Mouse (Mus musculus): ENCODE data around the gene Tcf12. TPM values are rescaled to one million over a fixed set of nuclear protein-coding genes. Genes with fewer than 3 reads are reported as not detected.

Tcf12 gene
- total RNA-seq (2021) = 10 to 100 TPM; 41.0 to 50.0 TPM

DNA sequence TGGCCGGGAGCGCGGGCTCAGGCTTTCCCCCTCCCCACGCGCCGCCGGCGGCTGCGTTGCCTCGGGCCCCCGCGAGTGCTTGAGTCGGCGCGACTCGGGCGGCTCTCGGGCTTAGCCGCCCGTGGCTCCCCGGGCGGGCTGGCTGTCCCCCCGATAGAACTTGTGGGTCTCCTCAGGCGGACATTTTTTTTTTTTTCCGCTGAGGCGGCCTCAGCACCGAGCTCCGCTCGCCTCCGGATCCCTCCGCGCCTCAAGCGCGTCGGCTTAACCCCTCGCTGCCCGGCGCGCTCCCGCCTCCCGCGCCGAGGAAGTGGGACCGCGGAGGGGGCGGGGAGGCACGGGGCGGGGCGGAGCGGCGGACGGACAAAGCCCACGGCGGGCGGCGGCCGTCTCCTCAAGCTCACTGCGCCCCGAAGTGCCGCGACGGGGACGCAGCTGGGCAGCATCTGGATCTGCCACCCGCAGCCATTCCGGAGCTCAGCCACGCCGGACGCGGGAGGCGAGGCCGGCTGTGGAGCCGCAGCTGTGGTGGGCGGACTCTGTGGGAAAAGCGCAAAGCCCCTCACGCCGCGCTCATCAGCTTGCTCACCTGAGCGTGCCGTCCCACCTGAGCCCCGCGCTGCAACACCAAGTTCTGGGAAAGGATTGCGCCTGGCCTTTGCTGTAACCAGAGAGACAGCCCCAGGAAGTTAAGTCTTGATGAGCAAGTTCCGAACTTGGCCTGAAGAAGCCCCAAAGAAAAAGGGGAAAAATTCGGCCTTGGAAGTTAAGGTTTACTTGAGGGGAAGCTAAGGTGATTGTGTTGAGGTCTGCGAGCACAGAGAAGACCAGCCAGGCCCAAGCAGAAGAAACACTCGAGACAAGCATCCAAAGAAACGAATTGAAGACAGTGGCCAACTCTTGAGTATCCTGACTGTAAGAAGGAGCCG, at the start of gene Tcf12:
Gene Tcf12, minus strand, starts transcription at position 250 of the 929 bp plus-strand sequence.
- intact Hi-C loops (cut with DNase I) = loop anchor here (2.0 to 10.0 kb wide), 3 partner anchors 21 to 280 kb away; partner anchors contain the start of gene Zfp280d
- peak; percentile 81 to 95 for DNase-seq (ENCODE audit: extremely low spot score in 1 of 2, low spot score in 2 of 2)

DNA sequence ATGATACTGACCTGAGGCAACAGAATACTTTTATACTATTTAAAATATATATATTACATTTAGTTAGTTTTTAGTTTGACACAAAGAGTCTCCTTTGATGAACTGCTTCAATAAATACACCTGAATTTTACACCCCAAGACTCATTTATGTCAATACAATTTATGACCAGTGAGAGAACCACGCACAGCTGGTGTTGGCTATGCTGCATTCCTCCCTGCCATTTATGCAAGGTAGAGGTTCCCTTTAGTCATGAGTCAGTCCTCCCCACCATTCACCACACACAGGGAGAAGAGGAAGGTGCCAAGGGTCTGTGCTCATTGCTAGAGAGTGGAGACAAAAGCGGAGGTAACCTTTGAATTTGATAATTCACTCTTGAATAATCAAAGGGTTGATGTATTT, 46.7 kb upstream of the Tcf12 start:
- intact Hi-C loops (cut with DNase I) = no loop called here
- no peak for DNase-seq (ENCODE audit: extremely low spot score in 1 of 2, low spot score in 2 of 2)

DNA sequence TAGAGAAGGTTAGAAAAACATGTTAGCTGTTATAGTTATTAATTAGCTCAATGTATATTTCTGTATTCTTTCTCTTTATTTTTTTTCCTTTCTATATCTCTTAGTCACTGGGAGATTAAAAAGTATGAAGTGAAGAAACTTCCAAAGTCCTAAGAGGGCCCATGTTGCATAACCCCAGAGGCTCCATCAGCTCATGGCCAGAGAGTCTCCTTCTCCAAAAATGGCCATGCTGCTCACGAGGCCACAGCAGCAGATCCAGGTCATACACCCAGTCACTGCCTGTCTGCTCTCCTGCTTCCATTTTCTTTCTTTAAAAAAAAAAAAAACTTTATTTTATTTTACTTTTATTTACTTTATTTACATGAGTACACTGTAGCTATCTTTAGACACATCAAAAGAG, 45.4 kb upstream of the Tcf12 start:
- DNase-seq (ENCODE audit: extremely low spot score in 1 of 2, low spot score in 2 of 2) = no peak
- intact Hi-C loops (cut with DNase I) = no loop called here

DNA sequence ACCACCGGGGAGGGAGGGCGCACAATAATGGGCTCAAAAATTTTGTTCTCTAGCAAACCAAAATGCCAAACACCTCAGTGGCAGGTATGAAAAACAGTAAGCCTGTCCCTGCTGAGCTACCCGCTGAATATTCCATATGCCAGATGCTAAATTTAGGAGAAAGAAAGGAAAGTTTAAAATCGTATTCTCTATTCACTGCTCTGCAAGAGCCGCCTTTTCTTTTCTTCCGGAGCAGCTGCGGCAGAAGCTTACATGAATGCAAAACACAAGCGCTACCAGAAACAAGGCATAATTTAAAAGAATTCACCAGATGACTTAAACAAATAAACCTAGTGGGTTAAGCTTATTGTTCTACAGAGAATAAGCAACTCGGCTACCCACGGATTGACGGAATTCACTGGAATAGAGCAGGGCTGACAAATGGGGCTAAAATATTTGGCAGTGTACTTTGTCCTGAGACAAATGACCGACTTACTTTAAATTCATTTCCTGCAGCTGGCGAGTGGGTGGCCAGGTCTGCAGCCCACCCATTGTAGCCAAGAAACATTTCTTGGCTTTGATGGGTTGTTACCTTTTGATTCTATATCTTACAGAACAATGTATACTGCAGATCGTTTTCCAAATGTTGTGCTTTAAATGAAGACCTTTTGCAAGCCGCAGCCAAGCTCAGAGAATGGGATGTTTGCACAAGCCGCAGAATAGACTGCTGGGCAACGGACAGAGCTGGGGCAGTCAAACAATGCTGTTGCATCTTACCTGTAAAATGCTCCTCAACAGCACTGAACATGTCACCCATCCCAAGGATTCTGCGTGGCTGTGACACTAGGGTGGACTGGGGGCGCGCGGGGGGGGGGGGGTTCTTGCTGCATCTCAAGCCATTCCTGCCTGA, 43.8 kb upstream of the Tcf12 start:
- intact Hi-C loops (cut with DNase I) = no loop called here
- DNase-seq (ENCODE audit: extremely low spot score in 1 of 2, low spot score in 2 of 2) = no peak

DNA sequence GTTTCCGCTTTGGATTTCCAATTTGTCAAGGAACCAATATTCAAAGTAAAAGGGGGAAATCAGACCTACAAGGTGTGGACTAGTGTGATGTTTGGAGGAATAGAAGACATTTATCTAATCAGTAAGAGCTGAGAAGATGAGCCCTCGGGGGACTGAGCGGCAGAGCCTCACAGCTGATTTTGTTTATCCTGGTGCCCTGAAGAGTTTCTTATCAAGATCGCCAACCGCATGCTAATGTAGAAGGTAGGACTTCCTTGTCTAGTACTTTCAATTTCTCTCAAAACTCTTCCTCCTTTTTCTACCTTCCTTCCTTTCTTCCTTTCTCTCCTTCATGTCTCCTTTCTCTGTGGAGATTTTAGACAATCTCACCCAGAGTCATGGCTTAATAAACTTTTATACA, 32.5 kb upstream of the Tcf12 start:
- no peak for DNase-seq (ENCODE audit: extremely low spot score in 1 of 2, low spot score in 2 of 2)
- intact Hi-C loops (cut with DNase I) = no loop called here

DNA sequence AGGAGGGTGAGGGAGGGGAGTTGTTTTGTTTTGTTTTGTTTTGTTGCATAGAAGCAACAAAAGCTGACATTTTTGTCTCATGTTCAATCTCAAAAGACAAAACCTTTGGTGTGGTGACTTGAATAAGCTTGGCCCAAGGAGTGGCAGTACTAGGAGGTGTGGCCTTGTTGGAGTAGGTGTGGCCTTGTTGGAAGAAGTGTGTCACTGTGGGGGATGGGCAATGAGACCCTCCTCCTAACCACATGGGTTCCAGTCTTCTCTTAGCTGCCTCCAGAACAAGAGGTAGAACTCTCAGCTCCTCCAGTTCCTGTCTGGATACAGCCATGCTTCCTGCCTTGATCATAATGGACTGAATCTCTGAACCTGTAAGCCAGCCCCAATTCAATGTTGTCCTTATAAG, 26.2 kb upstream of the Tcf12 start:
- intact Hi-C loops (cut with DNase I) = no loop called here
- no peak for DNase-seq (ENCODE audit: extremely low spot score in 1 of 2, low spot score in 2 of 2)

DNA sequence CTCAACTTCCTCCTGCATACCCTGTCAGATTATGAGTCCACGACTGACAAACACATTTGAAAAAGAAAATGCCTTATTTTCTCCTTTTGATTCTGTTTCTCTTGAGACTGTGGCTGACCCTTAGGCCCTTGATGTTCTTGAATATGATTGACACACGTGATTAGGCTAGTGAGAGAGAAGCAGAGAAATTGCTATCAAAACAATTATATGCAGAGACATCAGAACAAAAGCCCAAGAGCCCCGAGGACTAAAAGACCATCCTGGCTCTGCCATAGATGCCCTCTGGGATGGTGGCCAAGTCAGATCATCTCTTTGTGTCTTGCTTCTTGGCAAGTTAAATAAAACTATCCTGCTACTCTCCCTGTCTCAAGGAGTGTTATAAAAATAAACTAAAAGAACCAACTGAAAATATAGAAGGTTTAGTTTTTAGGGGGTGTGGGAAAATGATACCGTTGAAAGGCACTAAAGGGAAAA, 22.1 kb upstream of the Tcf12 start:
- intact Hi-C loops (cut with DNase I) = loop anchor here (2.0 kb wide), 1 partner anchor 23 kb away; the partner anchor contains the start of gene Tcf12
- no peak for DNase-seq (ENCODE audit: extremely low spot score in 1 of 2, low spot score in 2 of 2)

DNA sequence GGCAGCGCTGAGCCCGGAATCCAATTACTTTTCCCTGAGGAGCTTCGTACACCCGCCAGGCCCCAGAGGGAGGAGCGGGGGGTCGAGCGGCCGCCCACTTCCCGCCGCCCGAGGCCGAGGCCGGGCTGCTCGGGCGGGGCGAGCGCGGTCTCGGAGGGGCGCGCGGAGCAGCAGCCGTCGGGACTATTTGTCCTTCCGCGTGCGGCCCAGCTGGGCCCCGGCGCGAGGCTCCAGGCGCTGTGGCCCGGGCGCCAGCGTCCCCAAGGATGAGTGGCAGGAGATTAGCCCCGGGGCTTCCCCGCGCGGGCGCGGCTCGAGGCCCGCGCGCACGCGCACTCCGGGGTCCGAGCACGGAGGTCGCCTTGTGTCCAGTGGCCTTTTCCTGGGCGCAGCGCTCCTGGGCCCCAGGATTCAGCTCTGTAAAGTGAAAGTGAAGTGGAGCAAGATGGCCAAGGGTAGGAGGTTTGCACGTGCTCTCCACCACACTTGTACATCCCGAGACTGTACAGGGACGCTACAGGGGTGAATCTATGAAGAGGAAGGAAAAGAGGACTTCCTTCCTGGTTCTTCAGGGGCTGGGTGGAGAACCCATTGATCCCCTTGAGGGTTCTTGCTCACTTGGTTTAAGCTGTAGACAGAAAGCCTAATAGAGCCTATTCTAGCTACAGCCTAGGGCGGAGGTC, 21.6 kb upstream of the Tcf12 start:
- DNase-seq (ENCODE audit: extremely low spot score in 1 of 2, low spot score in 2 of 2) = peak; percentile 76 to 95
- intact Hi-C loops (cut with DNase I) = loop anchor here (2.0 kb wide), 1 partner anchor 22 kb away; the partner anchor contains the start of gene Tcf12

DNA sequence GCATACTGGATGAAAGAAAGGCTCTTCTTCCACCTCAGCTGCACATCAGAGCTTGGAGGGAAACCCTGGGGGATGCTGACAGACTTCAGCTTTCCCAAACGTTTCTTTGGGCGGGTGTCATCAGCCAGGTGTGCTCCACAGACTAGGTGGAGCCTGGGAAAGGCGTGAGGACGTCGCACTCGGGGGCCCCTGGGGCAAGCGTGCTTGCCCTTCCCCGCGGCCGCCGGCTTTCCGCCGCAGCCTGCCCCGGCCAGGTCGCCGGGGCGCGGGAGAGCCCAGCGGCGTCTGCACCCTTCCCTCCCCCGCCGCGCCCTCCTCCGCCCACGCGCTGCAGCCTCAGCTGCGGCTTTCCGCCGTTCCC, 21.0 kb upstream of the Tcf12 start:
- intact Hi-C loops (cut with DNase I) = loop anchor here (2.0 kb wide), 1 partner anchor 22 kb away; the partner anchor contains the start of gene Tcf12

DNA sequence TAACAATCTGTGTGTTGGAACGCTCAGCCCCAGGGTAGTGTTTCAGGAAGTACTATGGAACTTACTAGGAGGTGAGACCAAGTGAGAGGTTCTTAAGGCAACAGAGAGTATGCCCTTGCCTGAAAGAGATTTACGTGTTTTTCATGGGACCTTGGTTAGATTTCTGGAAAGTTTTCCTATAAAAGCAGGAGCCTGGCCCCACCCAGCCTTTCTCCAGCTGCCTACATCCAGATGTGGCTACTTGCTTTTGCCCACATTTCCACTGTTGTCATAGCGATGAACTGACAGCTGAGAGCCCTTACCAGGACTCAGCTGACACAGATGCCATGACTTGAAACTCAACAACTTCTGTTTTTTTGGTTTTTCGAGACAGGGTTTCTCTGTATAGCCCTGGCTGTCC, 18.2 kb upstream of the Tcf12 start:
- intact Hi-C loops (cut with DNase I) = no loop called here
- DNase-seq (ENCODE audit: extremely low spot score in 1 of 2, low spot score in 2 of 2) = no peak

More for the DNA sequence above, 21.0 kb upstream of the Tcf12 start:
- DNase-seq (ENCODE audit: extremely low spot score in 1 of 2, low spot score in 2 of 2) = no peak

DNA sequence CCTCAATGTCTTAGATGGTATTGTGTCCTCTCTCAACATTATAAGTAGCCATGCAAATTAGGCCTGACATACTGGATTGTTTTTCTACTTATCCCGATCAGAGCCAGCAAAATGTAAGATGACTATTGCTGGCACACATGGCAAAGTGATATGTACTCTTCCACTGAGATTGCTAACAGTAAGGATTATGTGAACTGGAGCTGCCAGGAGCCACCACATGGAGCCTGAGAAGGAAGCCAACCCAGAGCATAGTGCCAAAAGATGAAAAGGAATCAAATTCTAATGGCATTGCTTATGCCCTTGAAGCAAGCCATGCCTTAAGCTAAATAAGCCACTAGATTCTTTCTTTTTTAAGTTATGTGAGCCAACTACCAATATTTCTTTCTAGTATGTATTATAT, 13.8 kb upstream of the Tcf12 start:
- intact Hi-C loops (cut with DNase I) = no loop called here
- DNase-seq (ENCODE audit: extremely low spot score in 1 of 2, low spot score in 2 of 2) = no peak

DNA sequence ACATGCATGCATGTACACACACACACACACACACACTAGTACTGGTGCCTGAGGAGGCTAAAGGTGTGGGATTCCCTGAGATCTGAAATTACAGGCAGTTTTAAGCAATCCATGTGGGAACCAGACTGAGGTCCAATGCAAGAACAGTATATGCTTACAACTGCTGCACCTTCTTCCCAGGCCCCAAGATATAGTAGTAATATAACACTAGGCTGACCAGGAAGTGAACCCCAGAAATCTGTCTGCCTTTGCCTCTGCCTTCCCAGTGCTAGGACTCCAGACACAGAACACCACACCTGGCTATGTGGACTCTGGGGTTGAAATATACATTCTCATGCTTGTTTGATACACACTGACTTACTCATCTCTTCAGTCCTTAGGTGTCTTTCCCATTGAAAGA, 6.8 kb upstream of the Tcf12 start:
- no peak for DNase-seq (ENCODE audit: extremely low spot score in 1 of 2, low spot score in 2 of 2)
- intact Hi-C loops (cut with DNase I) = loop anchor here (10.0 kb wide), 1 partner anchor 156 kb away; the partner anchor contains the start of gene Zfp280d

DNA sequence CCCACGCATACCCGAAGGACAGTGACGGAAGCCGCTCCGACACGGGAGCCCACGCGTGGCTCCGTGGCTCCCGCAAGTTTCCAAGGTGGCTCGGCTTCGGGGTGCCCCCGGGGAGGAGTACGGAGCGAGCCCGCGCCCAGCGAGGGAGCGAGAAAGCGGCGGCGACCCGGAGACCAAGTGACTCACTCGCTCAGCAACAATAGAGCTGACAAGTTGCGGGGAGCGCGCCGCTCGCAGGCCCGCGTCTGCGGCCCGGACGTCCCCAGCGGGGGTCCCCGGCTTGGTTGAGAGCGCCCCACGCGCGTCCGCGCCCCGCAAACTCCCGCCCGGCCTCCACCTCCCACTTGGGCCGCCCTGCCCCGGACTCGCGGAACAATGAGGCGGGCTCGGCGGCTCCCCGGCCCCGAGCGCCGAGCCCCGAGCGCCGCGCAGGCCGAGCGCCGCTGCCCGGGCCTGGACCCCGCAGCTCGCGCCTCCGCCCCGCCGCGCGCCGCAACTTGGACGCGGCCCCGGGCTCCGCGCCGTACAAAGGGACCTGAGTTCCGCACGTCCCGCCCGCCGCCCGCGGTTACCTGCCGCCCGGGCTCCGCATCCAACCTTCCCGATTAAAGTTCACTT, 558 bp downstream of the Tcf12 start:
- peak; percentile 29 to 78 for DNase-seq (ENCODE audit: extremely low spot score in 1 of 2, low spot score in 2 of 2)
- intact Hi-C loops (cut with DNase I) = loop anchor here (2.0 to 10.0 kb wide), 3 partner anchors 22 to 279 kb away; partner anchors contain the start of gene Zfp280d

DNA sequence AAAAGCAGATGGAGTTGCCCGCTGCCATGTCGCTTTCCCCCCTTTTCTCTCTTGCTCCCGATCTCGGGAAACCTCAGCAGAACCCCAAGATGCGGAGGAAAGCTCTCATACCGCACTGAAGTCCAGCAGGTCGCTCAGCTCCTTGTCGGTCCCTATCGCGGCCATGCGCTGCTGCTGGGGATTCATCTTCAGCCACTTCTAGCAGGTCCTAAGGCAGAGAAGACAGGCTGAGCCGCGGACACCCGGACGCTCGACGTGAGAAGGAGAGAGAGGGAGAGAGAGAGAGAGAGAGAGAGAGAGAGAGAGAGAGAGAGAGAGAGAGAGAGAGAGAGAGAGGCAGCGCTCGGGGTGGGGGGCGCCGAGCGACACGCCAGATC, 1.1 kb downstream of the Tcf12 start:
- peak in 1 of 2 experiments; percentile 9 for DNase-seq (ENCODE audit: extremely low spot score in 1 of 2, low spot score in 2 of 2)
- intact Hi-C loops (cut with DNase I) = loop anchor here (2.0 to 10.0 kb wide), 3 partner anchors 22 to 278 kb away; partner anchors contain the start of gene Zfp280d

DNA sequence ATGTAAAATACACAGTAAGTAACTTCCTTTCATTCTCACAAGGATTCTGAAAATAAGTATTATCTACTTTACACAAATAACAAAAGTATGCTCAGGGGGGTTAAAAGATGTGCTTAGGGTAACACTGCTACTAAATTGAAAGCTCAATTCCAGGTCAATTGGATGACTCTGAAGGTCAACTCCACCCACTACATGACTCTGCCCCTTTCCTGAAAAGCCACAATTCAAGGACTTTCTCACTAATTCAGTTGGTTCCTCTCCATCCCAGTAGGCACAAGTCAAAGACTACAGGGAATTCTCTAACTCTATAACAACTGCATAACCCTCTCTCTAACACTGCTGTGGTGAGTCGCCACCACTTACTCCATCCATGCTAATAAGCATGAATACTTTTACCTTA, 8.2 kb downstream of the Tcf12 start:
- intact Hi-C loops (cut with DNase I) = no loop called here
- no peak for DNase-seq (ENCODE audit: extremely low spot score in 1 of 2, low spot score in 2 of 2)

DNA sequence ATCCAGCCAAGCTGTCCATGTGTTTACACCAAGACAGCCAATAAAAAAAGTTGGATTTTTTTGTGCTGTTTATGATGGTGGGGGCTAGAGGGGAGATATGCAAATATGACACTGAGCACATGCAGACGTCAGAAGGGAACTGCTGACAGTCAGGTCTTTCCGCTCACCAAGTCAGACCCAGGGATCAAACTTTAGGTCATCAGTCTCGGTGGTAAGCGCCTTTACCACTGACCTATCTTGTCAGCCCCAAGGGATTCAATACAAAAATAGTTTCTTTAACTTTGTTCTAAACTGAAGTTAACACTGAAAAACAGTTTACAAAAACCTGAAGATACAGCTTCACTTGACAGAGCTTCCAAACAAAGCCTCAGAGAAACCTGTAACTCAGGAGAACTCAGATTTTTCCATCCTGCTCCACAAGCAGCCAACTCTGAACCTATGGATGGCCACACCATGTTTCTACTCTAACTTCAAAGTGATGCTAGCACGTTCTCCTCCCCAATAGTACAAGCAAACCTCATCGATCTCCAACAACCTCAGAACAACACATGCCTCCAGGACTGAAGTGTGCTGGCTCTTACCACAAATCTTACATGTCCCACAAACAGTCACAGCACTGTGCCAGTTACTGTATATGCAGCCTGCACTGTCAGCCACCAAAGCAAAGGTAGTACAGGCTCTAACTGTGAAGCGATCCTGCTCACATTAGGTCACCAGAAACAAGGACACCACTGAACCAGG, 11.6 kb downstream of the Tcf12 start:
- intact Hi-C loops (cut with DNase I) = no loop called here
- no peak for DNase-seq (ENCODE audit: extremely low spot score in 1 of 2, low spot score in 2 of 2)

DNA sequence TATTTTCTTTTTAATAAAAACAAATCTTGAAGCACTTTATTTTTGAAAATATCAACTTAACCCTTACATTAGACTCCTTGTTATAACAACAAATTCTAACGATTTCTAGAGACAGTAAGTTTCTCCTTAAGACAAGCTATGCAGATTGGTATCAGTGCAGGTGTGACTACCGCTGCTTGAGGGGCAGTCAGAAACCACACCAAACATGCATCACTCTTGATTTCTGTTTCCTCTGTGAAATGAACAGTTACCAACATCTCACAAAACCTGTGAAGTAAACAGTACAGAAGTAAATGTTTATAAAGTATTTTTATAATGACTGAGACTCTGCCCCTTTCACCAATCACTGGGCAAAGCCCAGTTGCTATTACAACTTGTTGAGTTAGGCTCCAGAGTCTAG, 13.6 kb downstream of the Tcf12 start:
- DNase-seq (ENCODE audit: extremely low spot score in 1 of 2, low spot score in 2 of 2) = no peak

DNA sequence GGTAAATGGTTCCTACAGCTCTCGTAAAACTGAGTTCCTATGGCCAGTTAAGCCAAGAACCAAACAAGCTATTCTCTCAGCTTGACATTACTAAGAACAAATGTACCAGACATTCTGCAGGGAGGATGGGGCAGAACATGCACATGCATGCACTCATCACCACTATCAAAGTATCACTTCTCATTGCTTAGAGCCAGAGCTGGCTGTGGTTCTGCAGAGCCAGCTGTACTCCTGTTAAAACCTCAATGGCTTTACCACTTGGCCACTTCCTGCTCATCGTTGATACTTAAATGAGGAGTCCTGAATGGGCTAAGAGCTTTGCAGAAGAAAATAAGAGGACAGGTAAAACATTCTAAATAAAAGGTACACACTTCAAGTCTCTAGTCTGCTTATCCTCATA, 14.6 kb downstream of the Tcf12 start:
- no peak for DNase-seq (ENCODE audit: extremely low spot score in 1 of 2, low spot score in 2 of 2)
- intact Hi-C loops (cut with DNase I) = no loop called here

More for the DNA sequence above, 13.6 kb downstream of the Tcf12 start:
- intact Hi-C loops (cut with DNase I) = no loop called here

Data from left cerebral cortex, postnatal 10 days (tissue).